Mouse (Mus musculus) bone marrow macrophage, adult 2 months (primary cell): Measurements from ENCODE around the gene Adamts9.

Experiments used
- CTCF ChIP-seq: IDR thresholded peaks from 2 replicates; pipeline ENCODE4 v1.5.1; 2012; ENCODE audit warnings: low read depth, mild to moderate bottlenecking, low read length, moderate library complexity
- POLR2A ChIP-seq: IDR thresholded peaks from 2 replicates; pipeline ENCODE4 v1.6.1; 2012; ENCODE audit warnings: mild to moderate bottlenecking, low read depth, low read length, borderline replicate concordance

GRCm38 (mm10) chr6:92968718-92969117 lies 25.4 kb upstream of the Adamts9 start:
- no peak for TF ChIP-seq POLR2A
- TF ChIP-seq CTCF = no peak
